Mouse (Mus musculus) B cell, adult (primary cell): ENCODE measurements around the gene Fam90a1b. TPM values are rescaled to one million over a fixed set of nuclear protein-coding genes. Genes with fewer than 3 reads are reported as not detected.

Experiments used
- total RNA-seq: library from RNA; stranded (reverse); gene quantifications from 4 replicates; pipeline ENCODE4 v1.2.4, GENCODE M21; 2023; ENCODE audit not compliant: inconsistent age

The Fam90a1b gene
- 0.27 to 0.66 TPM (median 0.40 TPM) in 4 replicates for total RNA-seq

DNA sequence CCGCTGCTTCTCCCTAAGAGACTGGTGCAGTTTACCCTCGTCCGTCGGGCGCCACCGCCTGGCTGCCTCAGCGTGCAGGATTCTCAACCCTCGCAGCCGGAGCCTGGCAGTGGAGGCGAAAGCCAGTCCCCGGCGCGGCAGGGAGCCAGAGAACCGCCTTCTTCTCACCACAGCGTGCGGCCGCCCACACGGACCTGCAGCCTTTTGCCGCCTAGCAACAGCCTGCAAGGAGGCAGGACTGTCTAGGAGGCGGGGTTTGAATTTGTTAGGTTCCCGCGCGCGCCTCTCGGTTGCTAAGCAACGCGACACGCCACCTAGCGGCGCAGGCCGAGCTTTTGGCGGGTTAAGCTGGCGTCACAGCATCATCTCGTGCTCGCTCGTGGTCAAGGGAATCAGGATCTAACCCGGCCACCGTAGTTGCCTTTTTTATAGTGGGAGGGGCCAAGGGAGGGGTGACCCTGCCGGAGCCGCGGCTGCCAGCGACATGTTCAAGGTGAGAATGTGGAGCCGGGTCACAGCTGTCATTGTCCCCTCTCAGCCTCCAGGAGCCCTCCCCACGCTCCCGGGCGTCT, at the start of gene Fam90a1b, which contains the start of gene Apoo:
Fam90a1b (minus strand) TSS at position 108 of the 572 bp plus-strand sequence.
Apoo (plus strand) TSS at position 448 of the 572 bp plus-strand sequence.

Other genes starting within 250 kb of the Fam90a1b start
- gene Zfx, start 243.1 kb downstream of the Fam90a1b start, total RNA-seq: 47.9 to 55.9 TPM (median 48.6 TPM) in 4 replicates
- 120 to 140 TPM (median 133 TPM) in 4 replicates for gene Eif2s3x, start 153.9 kb downstream of the Fam90a1b start, total RNA-seq
- 17.0 to 21.0 TPM (median 18.9 TPM) in 4 replicates for gene Klhl15, start 132.2 kb downstream of the Fam90a1b start, total RNA-seq
- 5.9 to 9.7 TPM (median 7.6 TPM) in 4 replicates for gene Apoo, start 340 bp upstream of the Fam90a1b start, total RNA-seq
- 3.9 to 4.9 TPM (median 4.2 TPM) in 4 replicates for gene Maged1, start 175.4 kb upstream of the Fam90a1b start, total RNA-seq